Mouse (Mus musculus): ENCODE measurements around the gene Pdlim5.
"Not testable (repeated sequence)": the region's sequence is repeated elsewhere in the genome, so short reads cannot be mapped to it uniquely, and the experiment has no call there.

Pdlim5 gene

GRCm38 (mm10) chr3:142395520-142396193 lies at the start of gene Pdlim5:
TSS of gene Pdlim5 (minus strand) at chr3:142395696.
- DNase-seq (ENCODE audit: low spot score in 2 of 2) = peak; percentile 95

GRCm38 (mm10) chr3:142443710-142444043 lies 48.2 kb upstream of the Pdlim5 start:
- DNase-seq (ENCODE audit: low spot score in 2 of 2) = no peak

GRCm38 (mm10) chr3:142443006-142443709 lies 47.7 kb upstream of the Pdlim5 start:
- DNase-seq (ENCODE audit: low spot score in 2 of 2) = peak; percentile 74 to 91

- DNase-seq (ENCODE audit: low spot score in 2 of 2) = no peak
Measured at GRCm38 (mm10) chr3:142442161-142442560, 46.7 kb upstream of the Pdlim5 start.

GRCm38 (mm10) chr3:142441142-142441541 lies 45.6 kb upstream of the Pdlim5 start:
- DNase-seq (ENCODE audit: low spot score in 2 of 2) = no peak

- no peak for DNase-seq (ENCODE audit: low spot score in 2 of 2)
Measured at GRCm38 (mm10) chr3:142440191-142440590, 44.7 kb upstream of the Pdlim5 start.

- DNase-seq (ENCODE audit: low spot score in 2 of 2) = no peak
Measured at GRCm38 (mm10) chr3:142439591-142440093, 44.1 kb upstream of the Pdlim5 start.

- not testable (repeated sequence) for DNase-seq (ENCODE audit: low spot score in 2 of 2)
Measured at GRCm38 (mm10) chr3:142438630-142439029, 43.1 kb upstream of the Pdlim5 start.

GRCm38 (mm10) chr3:142436824-142437223 lies 41.3 kb upstream of the Pdlim5 start:
- DNase-seq (ENCODE audit: low spot score in 2 of 2) = no peak

GRCm38 (mm10) chr3:142436212-142436611 lies 40.7 kb upstream of the Pdlim5 start:
- DNase-seq (ENCODE audit: low spot score in 2 of 2) = no peak

- no peak for DNase-seq (ENCODE audit: low spot score in 2 of 2)
Measured at GRCm38 (mm10) chr3:142434786-142435168, 39.3 kb upstream of the Pdlim5 start.

GRCm38 (mm10) chr3:142434127-142434785 lies 38.8 kb upstream of the Pdlim5 start:
- DNase-seq (ENCODE audit: low spot score in 2 of 2) = no peak

- no peak for DNase-seq (ENCODE audit: low spot score in 2 of 2)
Measured at GRCm38 (mm10) chr3:142431481-142431880, 36.0 kb upstream of the Pdlim5 start.

- DNase-seq (ENCODE audit: low spot score in 2 of 2) = no peak
Measured at GRCm38 (mm10) chr3:142430048-142430447, 34.6 kb upstream of the Pdlim5 start.

GRCm38 (mm10) chr3:142426806-142427205 lies 31.3 kb upstream of the Pdlim5 start:
- no peak for DNase-seq (ENCODE audit: low spot score in 2 of 2)

- no peak for DNase-seq (ENCODE audit: low spot score in 2 of 2)
Measured at GRCm38 (mm10) chr3:142424134-142424533, 28.6 kb upstream of the Pdlim5 start.

GRCm38 (mm10) chr3:142423501-142423917 lies 28.0 kb upstream of the Pdlim5 start:
- no peak for DNase-seq (ENCODE audit: low spot score in 2 of 2)

- DNase-seq (ENCODE audit: low spot score in 2 of 2) = no peak
Measured at GRCm38 (mm10) chr3:142422229-142422628, 26.7 kb upstream of the Pdlim5 start.

- DNase-seq (ENCODE audit: low spot score in 2 of 2) = no peak
Measured at GRCm38 (mm10) chr3:142421470-142421869, 26.0 kb upstream of the Pdlim5 start.

GRCm38 (mm10) chr3:142417996-142418395 lies 22.5 kb upstream of the Pdlim5 start:
- no peak for DNase-seq (ENCODE audit: low spot score in 2 of 2)

GRCm38 (mm10) chr3:142413345-142413885 lies 17.9 kb upstream of the Pdlim5 start:
- no peak for DNase-seq (ENCODE audit: low spot score in 2 of 2)

GRCm38 (mm10) chr3:142410930-142411329 lies 15.4 kb upstream of the Pdlim5 start:
- DNase-seq (ENCODE audit: low spot score in 2 of 2) = no peak

Measured in urinary bladder, postnatal 4 days (tissue).